14 mouse cellular contexts compared by ENCODE assay signal in the genomic region with DNA sequence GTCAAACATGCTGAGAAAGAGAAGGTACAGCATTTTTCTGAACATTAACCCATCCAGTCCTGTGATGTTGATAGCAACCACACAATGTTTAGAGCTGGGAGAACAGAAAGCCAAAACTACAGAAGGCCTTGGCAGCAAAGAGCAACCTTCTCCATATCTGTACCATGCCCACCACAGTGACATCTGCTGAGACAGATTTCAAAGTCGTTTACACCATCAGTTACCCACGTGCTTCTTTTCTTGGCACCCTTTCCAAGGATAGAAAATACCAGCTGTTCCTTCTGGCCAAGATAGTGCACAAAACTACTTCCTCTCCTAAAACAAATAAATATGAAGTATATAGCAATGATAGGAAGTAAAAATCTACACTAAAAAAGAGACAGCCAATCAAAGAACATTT.
DNase-seq lines count a peak whose midpoint lies in the region; ATAC-seq lines count a peak whose summit lies in the region.
"Had no signal": no experiment of that assay in that cellular context is flagged by ENCODE, and none has a peak within 500 bp of the region (broad histone marks: within the 10 kb centered on the region; RNA-seq: fewer than 3 reads in every experiment).

No protein-coding gene starts in this region.

- no peak overlapping the region for H3K4me3 ChIP-seq in forebrain, embryonic 13.5 days
- H3K4me3 ChIP-seq in forebrain, embryonic 10.5 days: no peak overlapping the region
- H3K4me3 ChIP-seq: heart, embryonic 13.5 days; hindbrain, embryonic 13.5 days; liver, embryonic 12.5 days had no signal

- no peaks in the 10 kb centered on the region for H3K27me3 ChIP-seq in forebrain, embryonic 13.5 days
- no peaks in the 10 kb centered on the region for H3K27me3 ChIP-seq in forebrain, embryonic 10.5 days (ENCODE audit: poor library complexity, severe bottlenecking)
- H3K27me3 ChIP-seq: heart, embryonic 13.5 days; hindbrain, embryonic 13.5 days; liver, embryonic 12.5 days had no signal

- peak; percentile 97 for ATAC-seq in forebrain, embryonic 13.5 days
- ATAC-seq: liver, embryonic 12.5 days had no signal

- DNase-seq in forebrain, embryonic 10.5 days (ENCODE audit: extremely low spot score, low spot score): no peak
- peak; percentile 75 for DNase-seq in brain, adult 2 months (ENCODE audit: low read depth, low spot score)
- DNase-seq in layer of hippocampus, adult 11-12 months (ENCODE audit: low spot score): peak; percentile 46
- DNase-seq in left cerebral cortex, postnatal 25 days (ENCODE audit: low spot score in 2 of 2): peak; percentile 18 to 76
- no peak for DNase-seq in embryo, embryonic 10 days (ENCODE audit: low spot score)
- DNase-seq in urinary bladder, postnatal 36 days (ENCODE audit: low spot score in 2 of 2): no peak
- no peak for DNase-seq in heart, postnatal 4 days
- DNase-seq: B cell, adult 2 months; lung, postnatal 14 days had no signal

- H3K9ac ChIP-seq in forebrain, embryonic 13.5 days: no peak overlapping the region
- H3K9ac ChIP-seq: heart, embryonic 13.5 days; hindbrain, embryonic 13.5 days; liver, embryonic 12.5 days had no signal

- H3K4me1 ChIP-seq in forebrain, embryonic 13.5 days: no peaks in the 10 kb centered on the region
- no peaks in the 10 kb centered on the region for H3K4me1 ChIP-seq in forebrain, embryonic 10.5 days
- H3K4me1 ChIP-seq: heart, embryonic 13.5 days; hindbrain, embryonic 13.5 days; liver, embryonic 12.5 days had no signal

- no peaks in the 10 kb centered on the region for H3K9me3 ChIP-seq in forebrain, embryonic 13.5 days (replicated peaks)
- H3K9me3 ChIP-seq in forebrain, embryonic 10.5 days: no peaks in the 10 kb centered on the region
- H3K9me3 ChIP-seq: heart, embryonic 13.5 days; hindbrain, embryonic 13.5 days; liver, embryonic 12.5 days had no signal

- intact Hi-C loops in left cerebral cortex, postnatal 25 days (cut with DNase I): no loop called here

- H3K27ac ChIP-seq in forebrain, embryonic 13.5 days: no peak overlapping the region
- H3K27ac ChIP-seq in forebrain, embryonic 10.5 days: no peak overlapping the region
- H3K27ac ChIP-seq: heart, embryonic 13.5 days; hindbrain, embryonic 13.5 days; liver, embryonic 12.5 days had no signal

- WGBS in forebrain, embryonic 13.5 days: 53% methylated on average over 2 of the region's 2 CpGs
- 80% methylated on average over 2 of the region's 2 CpGs for WGBS in forebrain, embryonic 10.5 days

- no peak overlapping the region for H3K4me2 ChIP-seq in forebrain, embryonic 13.5 days
- H3K4me2 ChIP-seq: heart, embryonic 13.5 days; hindbrain, embryonic 13.5 days; liver, embryonic 12.5 days; midbrain, embryonic 11.5 days had no signal

- no peaks in the 10 kb centered on the region for H3K36me3 ChIP-seq in forebrain, embryonic 13.5 days (ENCODE audit: poor library complexity, severe bottlenecking)
- no peaks in the 10 kb centered on the region for H3K36me3 ChIP-seq in forebrain, embryonic 10.5 days (replicated peaks)
- H3K36me3 ChIP-seq: heart, embryonic 13.5 days; hindbrain, embryonic 13.5 days; liver, embryonic 12.5 days had no signal

Comparison
In these comparisons a context has a peak if more than half of its experiments do, and no peak if none do; other contexts are left out.
1. DNase-seq: peak in brain, adult 2 months (single experiment), layer of hippocampus, adult 11-12 months (single experiment) and left cerebral cortex, postnatal 25 days (2 of 2); none in forebrain, embryonic 10.5 days (single experiment), embryo, embryonic 10 days (single experiment), urinary bladder, postnatal 36 days (0 of 2) and heart, postnatal 4 days (single experiment).